Comparison of ENCODE assay signal across 23 mouse cellular contexts in genomic region chr11:106511236-106512005, GRCm38 (mm10). TPM values are rescaled to one million over a fixed set of nuclear protein-coding genes. Genes with fewer than 3 reads are reported as not detected.
A peak's percentile ranks its signal among the peaks of the same experiment; 100 is the strongest.
DNase-seq lines count a peak whose midpoint lies in the region; ATAC-seq and TF ChIP-seq lines count a peak whose summit lies in the region.
"Had no signal": no experiment of that assay in that cellular context is flagged by ENCODE, and none has a peak within 500 bp of the region (broad histone marks: within the 10 kb centered on the region; RNA-seq: fewer than 3 reads in every experiment).

No protein-coding gene starts in this region.

- TF ChIP-seq CTCF in heart, postnatal 0 days (IDR thresholded peaks at IDR 0.05; ENCODE audit: low read depth): no peak

- no peak overlapping the region for H3K9ac ChIP-seq in heart, postnatal 0 days (replicated peaks; ENCODE audit: low read depth, low read length)
- no peak overlapping the region for H3K9ac ChIP-seq in hindbrain, embryonic 16.5 days (ENCODE audit: low read depth, low read length)
- H3K9ac ChIP-seq: forebrain, embryonic 13.5 days; heart, embryonic 15.5 days; hindbrain, embryonic 14.5 days had no signal

- WGBS in heart, postnatal 0 days: 83% methylated on average over 14 of the region's 14 CpGs
- WGBS in forebrain, embryonic 10.5 days: 93% methylated on average over 14 of the region's 14 CpGs
- WGBS in hindbrain, embryonic 16.5 days: 90% methylated on average over 14 of the region's 14 CpGs

- H3K27ac ChIP-seq in heart, postnatal 0 days (ENCODE audit: low read depth): peak overlapping the region; percentile 3; the same call in 1 of the 2 replicates
- H3K27ac ChIP-seq in forebrain, embryonic 10.5 days: no peak overlapping the region
- H3K27ac ChIP-seq in hindbrain, embryonic 16.5 days (ENCODE audit: low read depth, low read length): no peak overlapping the region
- H3K27ac ChIP-seq: forebrain, embryonic 13.5 days; heart, embryonic 15.5 days; hindbrain, embryonic 14.5 days had no signal

- DNase-seq in adrenal gland, adult 2 months: peak; percentile 76
- no peak for DNase-seq in adrenal gland, postnatal 4 days (ENCODE audit: low spot score in 2 of 2)
- DNase-seq in heart, postnatal 0 days (ENCODE audit: low spot score): no peak
- DNase-seq in heart, adult 18-20 months: no peak
- peak; percentile 48 for DNase-seq in adrenal gland, adult 8-10 months
- DNase-seq in adrenal gland, postnatal 14 days: peak; percentile 69
- no peak for DNase-seq in forebrain, embryonic 10.5 days (ENCODE audit: extremely low spot score, low spot score)
- DNase-seq: B cell, adult 2 months; cerebellum, adult 18-20 months; cerebellum, adult 9-10 months; cerebellum, postnatal 14 days; gastrocnemius, postnatal 10 days; gastrocnemius, postnatal 36 days; heart, postnatal 14 days; heart, postnatal 4 days had no signal

- ATAC-seq in heart, postnatal 0 days (ENCODE audit: insufficient read depth, low read depth): no peak
- no peak for ATAC-seq in hindbrain, embryonic 16.5 days
- ATAC-seq: forebrain, embryonic 13.5 days; forebrain, embryonic 16.5 days; intestine, postnatal 0 days; Patski had no signal

- H3K36me3 ChIP-seq in heart, postnatal 0 days (replicated peaks; ENCODE audit: control insufficient read depth, insufficient read depth, low read length): peaks cover 20% of the 10 kb centered on the region
- H3K36me3 ChIP-seq in forebrain, embryonic 10.5 days (replicated peaks): peaks cover 28% of the 10 kb centered on the region
- peaks cover 15% of the 10 kb centered on the region; the same call in 1 of the 2 replicates for H3K36me3 ChIP-seq in hindbrain, embryonic 16.5 days (ENCODE audit: control insufficient read depth, insufficient read depth, low read length)

- no peak overlapping the region for H3K4me2 ChIP-seq in heart, postnatal 0 days (ENCODE audit: low read depth, low read length)
- no peak overlapping the region for H3K4me2 ChIP-seq in hindbrain, embryonic 16.5 days (ENCODE audit: low read length)
- H3K4me2 ChIP-seq: forebrain, embryonic 13.5 days; heart, embryonic 15.5 days; hindbrain, embryonic 14.5 days had no signal

- TF ChIP-seq EP300 in heart, postnatal 0 days (IDR thresholded peaks at IDR 0.05; ENCODE audit: low read depth): no peak

- no peak overlapping the region for H3K4me3 ChIP-seq in heart, postnatal 0 days (ENCODE audit: low read depth, low read length)
- H3K4me3 ChIP-seq in forebrain, embryonic 10.5 days: no peak overlapping the region
- no peak overlapping the region for H3K4me3 ChIP-seq in hindbrain, embryonic 16.5 days (ENCODE audit: low read length)
- H3K4me3 ChIP-seq: forebrain, embryonic 13.5 days; heart, embryonic 15.5 days had no signal

- H3K27me3 ChIP-seq in heart, postnatal 0 days (ENCODE audit: control insufficient read depth, insufficient read depth, low read length): no peaks in the 10 kb centered on the region
- H3K27me3 ChIP-seq in forebrain, embryonic 10.5 days (ENCODE audit: poor library complexity, severe bottlenecking): no peaks in the 10 kb centered on the region
- H3K27me3 ChIP-seq in hindbrain, embryonic 16.5 days (replicated peaks; ENCODE audit: control insufficient read depth, insufficient read depth, low read length): no peaks in the 10 kb centered on the region
- H3K27me3 ChIP-seq: CH12.LX; forebrain, embryonic 13.5 days; heart, embryonic 15.5 days; Patski had no signal

- no peaks in the 10 kb centered on the region for H3K9me3 ChIP-seq in heart, postnatal 0 days (replicated peaks; ENCODE audit: control insufficient read depth, low read length)
- no peaks in the 10 kb centered on the region; the same call in 1 of the 2 replicates for H3K9me3 ChIP-seq in forebrain, embryonic 10.5 days
- no peaks in the 10 kb centered on the region for H3K9me3 ChIP-seq in hindbrain, embryonic 16.5 days (ENCODE audit: control insufficient read depth, low read length)
- H3K9me3 ChIP-seq: forebrain, embryonic 13.5 days; heart, embryonic 15.5 days had no signal

- H3K4me1 ChIP-seq in heart, postnatal 0 days (ENCODE audit: control insufficient read depth, insufficient read depth): no peaks in the 10 kb centered on the region
- H3K4me1 ChIP-seq in forebrain, embryonic 10.5 days: peaks cover 11% of the 10 kb centered on the region
- peaks cover 6% of the 10 kb centered on the region; the same call in 1 of the 2 replicates for H3K4me1 ChIP-seq in hindbrain, embryonic 16.5 days (ENCODE audit: control insufficient read depth, insufficient read depth, low read depth, low read length)
- H3K4me1 ChIP-seq: forebrain, embryonic 13.5 days had no signal

RNA-seq across cellular contexts. Expression of gene Ern1, which starts 23.8 kb away (rescaled TPM):
- total RNA-seq in adrenal gland, adult 2 months (2021): 100 to 1,000 TPM in 1 of 2 experiments, 10 to 100 TPM in 1; 90.7 to 119 TPM
- polyA plus RNA-seq in adrenal gland, adult 2 months (2012; rRNA removed): 608 and 700 TPM in 2 replicates
- total RNA-seq in adrenal gland, postnatal 4 days (2021): 10 to 100 TPM; 72.5 to 83.6 TPM
- 5.0 and 8.1 TPM in 2 replicates for total RNA-seq in heart, postnatal 0 days (2014; rRNA removed; ENCODE audit: low replicate concordance)
- polyA plus RNA-seq in heart, postnatal 0 days (2015; fragmentation: Nextera tagmentation; extraction: Ambion mirVana): 2.0 and 2.6 TPM in 2 replicates
- total RNA-seq in heart, adult 18-20 months (2021): 10 to 100 TPM; 12.1 to 12.4 TPM
- total RNA-seq in adrenal gland, adult 8-10 months (2022): 100 to 1,000 TPM; 171 to 211 (median 198) TPM
- total RNA-seq in adrenal gland, postnatal 14 days (2021): 80.9 and 82.3 TPM in 2 replicates
- 4.6 and 5.3 TPM in 2 replicates for polyA plus RNA-seq in forebrain, embryonic 10.5 days (2016; fragmentation: Nextera tagmentation; extraction: Ambion mirVana)
- polyA plus RNA-seq in hindbrain, embryonic 16.5 days (2015; fragmentation: Nextera tagmentation; extraction: Ambion mirVana): 3.3 and 4.8 TPM in 2 replicates

Comparison
In these comparisons a context has a peak if more than half of its experiments do, and no peak if none do; other contexts are left out.
1. DNase-seq: peak in adrenal gland, adult 2 months (single experiment), adrenal gland, adult 8-10 months (single experiment) and adrenal gland, postnatal 14 days (single experiment); none in adrenal gland, postnatal 4 days (0 of 2), heart, postnatal 0 days (single experiment), heart, adult 18-20 months (0 of 2) and forebrain, embryonic 10.5 days (single experiment).